Mouse (Mus musculus) cerebellum, adult 9-10 months (tissue): Measurements from ENCODE around the gene Rap2c.
A peak's percentile ranks its signal among the peaks of the same experiment; 100 is the strongest.

Experiments used
- DNase-seq: peaks from one replicate; pipeline ENCODE4 v3.0.0; 2022

Gene Rap2c

DNA sequence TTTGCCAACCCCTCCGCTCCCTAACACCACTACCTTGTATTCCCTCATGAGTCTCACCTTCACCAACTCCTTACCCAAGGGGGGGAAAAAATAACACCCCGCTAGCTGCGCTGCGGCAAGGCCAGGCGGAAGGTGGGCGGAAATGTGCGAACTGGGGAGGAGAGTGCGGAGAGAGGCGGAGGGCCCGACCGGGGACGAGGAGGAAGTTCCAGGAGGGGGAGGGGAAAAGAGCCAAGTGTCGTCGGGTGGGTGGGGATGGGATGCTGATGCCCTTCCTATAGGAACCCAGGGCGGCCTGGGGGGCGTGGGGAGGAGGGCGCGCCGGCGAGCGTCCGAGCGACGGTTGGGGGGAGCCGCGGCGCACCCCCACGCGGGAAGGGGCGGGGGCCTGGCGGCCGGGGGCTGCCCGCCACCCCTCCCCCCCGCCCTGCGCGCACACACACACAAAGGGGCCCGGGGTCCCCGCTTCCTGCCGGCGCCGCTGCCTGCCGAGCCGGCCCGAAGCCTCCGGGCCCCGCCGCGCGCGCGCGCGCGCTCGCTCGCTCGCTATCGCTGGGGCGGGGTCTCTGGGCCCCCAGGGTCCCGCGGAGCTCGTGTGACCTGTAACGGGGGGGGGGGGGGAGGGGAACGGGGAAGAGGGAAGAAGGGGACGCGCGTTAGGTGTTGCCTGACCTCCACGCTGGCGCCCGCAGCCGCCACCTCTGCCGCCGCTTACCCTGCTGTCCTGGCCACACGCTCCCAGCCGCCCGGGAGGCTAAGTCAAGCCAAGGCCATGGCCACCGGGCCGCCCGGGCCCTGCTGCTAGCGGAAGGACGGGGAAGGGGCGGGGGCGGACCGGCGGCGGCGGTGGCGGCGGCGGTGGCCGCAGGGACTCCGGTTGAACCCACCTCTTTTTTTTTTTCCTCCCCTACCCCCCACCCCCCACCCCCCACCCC, at the start of gene Rap2c:
Rap2c (minus strand) TSS at position 168 of the 935 bp plus-strand sequence.
- DNase-seq: peak; percentile 41

DNA sequence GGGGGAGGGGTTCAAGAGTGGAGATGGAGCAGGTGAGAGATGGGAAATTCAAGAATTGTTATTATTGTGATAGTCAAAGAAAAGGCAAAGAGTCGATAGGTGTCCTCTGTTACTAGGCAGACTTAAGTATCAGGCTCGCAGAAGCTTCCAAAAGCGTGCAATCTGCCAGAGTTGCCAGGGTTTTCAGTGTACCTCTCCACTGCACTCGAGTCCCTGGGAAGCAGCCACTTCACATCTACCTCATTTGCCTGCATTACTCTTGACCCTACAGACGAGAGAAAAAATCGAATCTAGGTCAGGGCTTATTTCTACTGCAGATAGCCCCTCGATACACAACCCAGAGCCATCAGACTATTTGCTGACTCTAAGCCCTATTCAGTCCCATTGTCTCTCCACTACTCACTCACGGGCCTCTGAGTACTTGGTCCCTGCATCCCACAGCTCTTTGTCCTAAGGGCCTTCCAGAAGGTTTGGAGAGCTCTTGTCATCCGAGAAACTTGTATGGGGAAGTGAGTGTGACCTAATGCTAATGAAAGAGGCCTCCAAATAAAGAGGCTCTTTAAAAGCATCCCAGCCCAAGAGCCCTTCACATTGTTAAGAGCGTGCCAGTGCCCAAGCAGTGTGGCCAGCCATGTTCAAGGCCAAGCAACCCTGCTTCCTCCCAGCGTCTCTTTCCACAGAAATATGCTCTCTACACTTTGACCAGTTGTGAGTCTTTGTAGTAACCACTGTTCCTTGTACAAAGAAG, 48.9 kb upstream of the Rap2c start:
- DNase-seq: no peak

GRCm38 (mm10) chrX:51065773-51066172, 48.0 kb upstream of the Rap2c start:
- peak; percentile 55 for DNase-seq

DNA sequence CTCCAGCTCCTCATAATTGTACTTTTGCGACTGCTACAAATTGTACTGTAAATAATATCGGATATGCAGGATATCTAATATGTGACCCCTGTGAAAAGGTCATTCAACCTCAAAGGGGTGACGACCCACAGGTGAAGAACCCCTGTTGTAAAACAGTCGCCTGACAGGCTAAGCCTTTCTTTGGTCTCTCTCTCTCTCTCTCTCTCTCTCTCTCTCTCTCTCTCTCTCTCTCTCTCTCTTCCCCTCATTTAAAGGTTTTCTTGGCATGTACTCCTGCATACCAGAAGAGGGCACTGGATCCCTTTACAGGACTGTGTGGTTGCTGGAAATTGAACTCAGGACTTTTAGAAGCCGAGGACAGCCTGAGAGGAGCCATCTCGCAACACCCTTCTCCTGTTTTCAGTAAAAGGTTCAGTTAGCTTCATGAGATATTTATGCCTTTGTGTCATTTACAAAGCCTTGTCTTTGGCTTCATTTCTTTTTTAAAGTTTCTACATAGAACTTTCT, 47.4 kb upstream of the Rap2c start:
- no peak for DNase-seq

GRCm38 (mm10) chrX:51060220-51060619, 42.4 kb upstream of the Rap2c start:
- DNase-seq: no peak

GRCm38 (mm10) chrX:51058741-51059140, 40.9 kb upstream of the Rap2c start:
- DNase-seq: no peak

DNA sequence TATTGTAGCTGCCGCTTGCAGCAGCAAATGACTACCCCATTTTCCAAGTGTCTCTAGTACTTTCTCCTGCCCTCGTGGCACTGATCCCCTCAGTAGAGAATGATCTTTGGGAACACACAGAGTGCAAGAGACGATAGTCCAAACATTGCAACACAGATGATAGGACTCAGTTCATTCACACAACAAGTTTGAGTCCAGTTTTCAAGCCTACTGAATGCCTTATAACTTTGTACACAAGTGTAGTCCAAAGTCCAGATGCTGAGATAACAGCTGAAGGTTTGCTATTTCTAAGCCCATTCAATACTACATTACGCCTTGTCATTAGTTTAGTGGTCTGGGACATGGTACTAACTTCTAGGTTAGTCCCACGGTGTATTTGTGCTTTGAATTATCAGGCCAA, 40.5 kb upstream of the Rap2c start:
- no peak for DNase-seq

- DNase-seq: no peak
Observed at GRCm38 (mm10) chrX:51051680-51052461, 34.1 kb upstream of the Rap2c start.

- no peak for DNase-seq
Observed at GRCm38 (mm10) chrX:51035678-51036209, 17.9 kb upstream of the Rap2c start.

GRCm38 (mm10) chrX:51019884-51020283, 2.1 kb upstream of the Rap2c start:
- peak; percentile 33 for DNase-seq

DNA sequence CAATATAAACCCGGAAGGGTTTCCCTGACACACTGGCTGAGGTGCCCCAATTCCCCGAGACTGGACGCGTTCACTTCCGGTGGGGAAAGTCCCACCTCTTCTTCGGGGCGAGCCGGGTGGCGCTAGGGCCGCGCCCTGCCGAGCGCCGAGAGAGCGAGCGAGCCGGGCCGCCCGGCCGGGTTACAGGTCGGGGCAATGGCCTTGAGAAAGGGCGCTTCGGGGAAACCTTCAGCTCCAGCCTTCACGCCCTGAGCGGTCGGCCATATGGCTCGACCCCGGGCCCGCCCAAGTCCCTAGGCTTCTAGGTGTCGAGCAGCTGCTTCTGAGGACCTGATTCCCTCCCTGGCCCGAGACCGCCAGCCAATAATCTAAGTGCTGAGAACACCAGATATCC, 965 bp upstream of the Rap2c start:
- DNase-seq: peak; percentile 62

DNA sequence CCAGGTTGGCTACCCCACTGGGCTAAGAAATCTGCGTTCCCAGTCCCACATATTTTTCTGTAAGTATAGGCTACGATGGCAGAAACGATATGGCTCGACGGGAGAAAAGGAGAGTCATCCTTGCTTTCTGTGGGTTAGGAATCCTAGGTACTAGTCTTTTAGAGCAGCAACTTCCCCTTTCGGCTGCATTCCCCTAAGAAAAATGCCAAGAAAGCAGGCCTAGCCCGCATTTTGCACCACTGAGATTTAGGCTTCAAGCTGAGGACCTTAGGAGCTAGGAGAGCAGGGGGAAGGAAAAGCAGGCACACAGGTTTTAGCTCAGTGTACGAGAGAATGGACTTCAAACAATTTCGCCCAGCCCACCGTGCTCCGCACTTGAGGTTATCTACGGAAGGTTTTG, 892 bp downstream of the Rap2c start:
- DNase-seq: peak; percentile 12

DNA sequence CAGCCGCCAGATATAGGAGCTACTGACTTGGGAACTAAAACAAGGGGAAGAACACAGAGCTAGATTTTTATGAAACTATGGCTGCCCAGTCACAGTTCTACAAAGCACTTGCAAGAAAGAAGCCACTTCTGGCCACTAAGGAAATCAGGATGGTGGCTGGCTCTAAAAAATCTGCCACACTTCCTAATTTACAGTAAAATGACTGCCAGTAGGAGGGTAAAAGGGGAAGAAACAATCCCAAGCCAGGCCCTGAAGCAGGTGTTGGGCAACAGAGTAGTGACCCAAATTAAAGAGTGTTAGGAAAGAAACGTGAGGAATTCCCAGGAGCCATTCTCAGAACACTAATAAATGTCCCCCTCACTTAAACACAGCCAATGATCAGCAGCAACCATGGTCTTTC, 5.5 kb downstream of the Rap2c start:
- no peak for DNase-seq

- DNase-seq: no peak
Observed at GRCm38 (mm10) chrX:51010323-51010722, 7.5 kb downstream of the Rap2c start.

DNA sequence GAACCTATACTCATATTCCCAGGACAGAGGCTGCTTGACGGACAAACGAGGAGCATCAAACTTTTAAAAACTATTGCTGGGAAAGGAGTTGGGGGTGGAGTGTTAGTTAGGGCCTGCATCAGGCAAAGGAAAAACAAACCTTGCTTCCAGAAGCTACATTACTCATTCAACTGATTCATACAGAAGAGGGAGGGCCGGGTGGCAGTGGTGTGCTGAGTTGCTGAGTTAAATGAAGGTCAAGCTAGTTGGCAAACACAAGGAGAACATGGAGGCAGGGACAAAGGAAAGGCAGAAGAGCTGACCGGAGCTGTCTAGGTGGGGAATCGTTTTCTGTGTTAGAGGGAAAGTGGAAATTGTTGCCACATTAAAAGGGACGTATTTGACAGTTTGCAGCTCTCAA, 17.0 kb downstream of the Rap2c start:
- no peak for DNase-seq

GRCm38 (mm10) chrX:50995310-50995709, 22.5 kb downstream of the Rap2c start:
- no peak for DNase-seq

DNA sequence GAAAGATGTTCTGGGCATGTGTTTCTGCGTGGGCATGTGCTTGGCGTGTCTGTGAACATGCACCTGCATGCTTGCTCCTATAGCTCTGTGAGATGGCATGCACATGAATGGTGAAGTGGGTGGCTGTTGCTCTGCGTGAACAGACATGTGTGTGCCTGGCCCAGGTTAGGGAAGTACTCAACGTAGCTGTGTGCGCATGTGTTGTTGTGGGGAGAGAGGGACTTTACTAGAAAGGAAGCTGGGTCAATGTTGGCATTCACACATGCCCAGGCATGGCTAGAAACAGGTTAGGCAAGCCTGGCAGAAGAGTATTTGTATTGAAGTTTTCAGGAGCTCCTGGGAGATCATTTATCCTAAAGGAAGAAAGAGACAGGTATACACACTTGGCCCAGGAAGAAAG, 26.5 kb downstream of the Rap2c start:
- DNase-seq: no peak

DNA sequence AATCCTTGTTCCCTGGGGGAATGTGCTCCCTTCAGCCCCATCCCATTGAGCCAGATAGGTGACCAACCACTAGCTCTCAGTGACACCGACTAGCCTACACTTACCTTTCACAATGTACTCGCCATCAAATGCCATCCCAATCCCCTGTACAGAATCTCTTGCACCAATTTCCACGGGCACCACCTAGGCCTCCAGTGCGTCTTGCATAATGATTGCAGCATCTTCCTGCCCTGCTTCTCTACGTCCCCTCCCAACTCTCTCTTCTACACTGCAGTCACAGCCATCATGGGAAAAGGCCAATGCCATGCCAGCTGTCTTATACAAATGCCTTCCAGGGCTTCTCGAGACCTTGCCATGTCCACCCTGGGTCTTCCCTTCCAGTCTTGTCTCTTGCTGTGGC, 27.9 kb downstream of the Rap2c start:
- no peak for DNase-seq

DNA sequence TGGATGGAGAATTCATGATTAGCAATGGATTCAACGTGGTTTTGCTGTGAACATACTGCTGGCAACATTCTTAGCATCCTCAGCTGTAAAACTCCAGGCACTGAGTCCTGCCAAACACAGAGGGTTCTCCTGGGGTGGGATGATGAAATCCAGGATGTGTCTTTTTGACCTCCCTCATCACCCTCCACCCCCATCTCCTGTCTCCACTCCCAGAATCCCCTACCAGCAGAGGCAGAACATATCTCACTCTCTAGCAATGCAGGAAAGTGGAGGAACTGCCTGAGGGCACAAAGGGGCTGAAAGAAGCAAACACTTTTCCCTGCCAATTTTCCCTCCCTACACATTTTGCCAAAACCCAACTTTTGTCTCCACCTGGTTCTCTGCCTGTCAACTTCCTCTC, 29.2 kb downstream of the Rap2c start:
- DNase-seq: no peak

GRCm38 (mm10) chrX:50978428-50978827, 39.4 kb downstream of the Rap2c start:
- DNase-seq: no peak

- DNase-seq: no peak
Observed at GRCm38 (mm10) chrX:50972145-50972544, 45.7 kb downstream of the Rap2c start.

- no peak for DNase-seq
Observed at GRCm38 (mm10) chrX:50969907-50970306, 47.9 kb downstream of the Rap2c start.
